Mouse (Mus musculus) left cerebral cortex, postnatal 36 days (tissue): ENCODE results near the gene Fam229b. TPM values are rescaled to one million over a fixed set of nuclear protein-coding genes. Genes with fewer than 3 reads are reported as not detected.

Experiments used
- DNase-seq, 2 experiments: peaks; one replicate each; pipeline ENCODE4 v3.0.0; 2021 to 2022; ENCODE audit warnings: low spot score in 2 of 2, mixed read lengths in 1 of 2
- intact Hi-C: fragments of 180-260 bp; cut with DNase I; formaldehyde crosslinking; loops from one replicate; pipeline ENCODE4 v1.15.1; 2025
- total RNA-seq, 2 experiments: library from RNA; stranded (reverse); gene quantifications; 2 replicates each; pipeline ENCODE4 v1.2.3; 2021

The Fam229b gene
- 10 to 100 TPM; 16.1 to 18.6 TPM for total RNA-seq

GRCm38 (mm10) chr10:39133462-39134310 lies at the start of gene Fam229b, which contains the start of gene Tube1:
Fam229b (minus strand) TSS chr10:39133914.
Tube1 (plus strand) TSS chr10:39133976.
- intact Hi-C loops, result no loop called here
- DNase-seq, result peak; percentile 92 to 93

- no peak for DNase-seq
- intact Hi-C loops, result no loop called here
Measured at GRCm38 (mm10) chr10:39176981-39177380, 43.3 kb upstream of the Fam229b start.

- no peak for DNase-seq
Measured at GRCm38 (mm10) chr10:39173077-39173476, 39.4 kb upstream of the Fam229b start.

GRCm38 (mm10) chr10:39172540-39172931 lies 38.8 kb upstream of the Fam229b start:
- DNase-seq, result no peak
- intact Hi-C loops, result loop anchor here (5.0 kb wide), 3 partner anchors 55 to 560 kb away; partner anchors contain the start of gene Rev3l

More at GRCm38 (mm10) chr10:39173077-39173476, 39.4 kb upstream of the Fam229b start:
- intact Hi-C loops, result loop anchor here (5.0 kb wide), 3 partner anchors 54 to 559 kb away; partner anchors contain the start of gene Rev3l

- intact Hi-C loops, result loop anchor here (1.0 to 5.0 kb wide), 4 partner anchors 55 to 560 kb away; partner anchors contain the start of gene Rev3l
- peak; percentile 78 to 85 for DNase-seq
Measured at GRCm38 (mm10) chr10:39171603-39172539, 38.2 kb upstream of the Fam229b start.

- intact Hi-C loops, result loop anchor here (1.0 to 5.0 kb wide), 4 partner anchors 56 to 561 kb away; partner anchors contain the start of gene Rev3l
- peak; percentile 89 to 94 for DNase-seq
Measured at GRCm38 (mm10) chr10:39171134-39171533, 37.4 kb upstream of the Fam229b start.

- no peak for DNase-seq
- intact Hi-C loops, result loop anchor here (1.0 to 5.0 kb wide), 4 partner anchors 57 to 562 kb away; partner anchors contain the start of gene Rev3l
Measured at GRCm38 (mm10) chr10:39170706-39171105, 37.0 kb upstream of the Fam229b start.

- DNase-seq, result peak; percentile 55 to 65
- intact Hi-C loops, result loop anchor here (5.0 kb wide), 3 partner anchors 57 to 562 kb away; partner anchors contain the start of gene Rev3l
Measured at GRCm38 (mm10) chr10:39170181-39170580, 36.5 kb upstream of the Fam229b start.

- DNase-seq, result no peak
- intact Hi-C loops, result loop anchor here (5.0 to 10.0 kb wide), 4 partner anchors 58 to 563 kb away; partner anchors contain the start of gene Rev3l
Measured at GRCm38 (mm10) chr10:39169642-39170041, 35.9 kb upstream of the Fam229b start.

GRCm38 (mm10) chr10:39167611-39168010 lies 33.9 kb upstream of the Fam229b start:
- intact Hi-C loops, result loop anchor here (10.0 kb wide), 1 partner anchor 467 kb away; no protein-coding TSS in a partner anchor
- no peak for DNase-seq

GRCm38 (mm10) chr10:39165632-39166115 lies 32.0 kb upstream of the Fam229b start:
- DNase-seq, result peak; percentile 66
- intact Hi-C loops, result loop anchor here (10.0 kb wide), 1 partner anchor 469 kb away; no protein-coding TSS in a partner anchor

GRCm38 (mm10) chr10:39163694-39164093 lies 30.0 kb upstream of the Fam229b start, which contains the start of gene Ccn6:
Ccn6 (minus strand) TSS chr10:39163794.
- intact Hi-C loops, result loop anchor here (10.0 kb wide), 1 partner anchor 471 kb away; no protein-coding TSS in a partner anchor

GRCm38 (mm10) chr10:39162666-39163484 lies 29.2 kb upstream of the Fam229b start:
- intact Hi-C loops, result loop anchor here (10.0 kb wide), 1 partner anchor 472 kb away; no protein-coding TSS in a partner anchor

More at GRCm38 (mm10) chr10:39163694-39164093, 30.0 kb upstream of the Fam229b start, which contains the start of gene Ccn6:
- no peak for DNase-seq

GRCm38 (mm10) chr10:39161406-39161805 lies 27.7 kb upstream of the Fam229b start:
- DNase-seq, result no peak
- intact Hi-C loops, result loop anchor here (10.0 kb wide), 1 partner anchor 473 kb away; no protein-coding TSS in a partner anchor

More at GRCm38 (mm10) chr10:39162666-39163484, 29.2 kb upstream of the Fam229b start:
- DNase-seq, result no peak

GRCm38 (mm10) chr10:39158306-39158705 lies 24.6 kb upstream of the Fam229b start:
- DNase-seq, result no peak
- intact Hi-C loops, result no loop called here

- intact Hi-C loops, result no loop called here
- DNase-seq, result no peak
Measured at GRCm38 (mm10) chr10:39157321-39157720, 23.6 kb upstream of the Fam229b start.

GRCm38 (mm10) chr10:39156719-39157118 lies 23.0 kb upstream of the Fam229b start:
- intact Hi-C loops, result no loop called here
- DNase-seq, result no peak

- intact Hi-C loops, result no loop called here
- DNase-seq, result no peak
Measured at GRCm38 (mm10) chr10:39142216-39142615, 8.5 kb upstream of the Fam229b start.
